Mouse (Mus musculus) C2C12 (cell line): ENCODE data around the gene Egln3.

Experiments used
- CEBPB ChIP-seq: IDR thresholded peaks from one replicate; pipeline ENCODE4 v1.6.1; 2011; ENCODE audit warnings: low read depth, mild to moderate bottlenecking, control low read depth, moderate library complexity
- CTCF ChIP-seq: IDR thresholded peaks from one replicate; pipeline ENCODE4 v1.5.1; 2011; ENCODE audit not compliant: control insufficient read depth, insufficient read depth, insufficient read length
- MYOG ChIP-seq: IDR thresholded peaks from one replicate; pipeline ENCODE4 v1.6.1; 2011; ENCODE audit not compliant: control insufficient read depth, insufficient read length; ENCODE audit errors: extremely low read depth

DNA sequence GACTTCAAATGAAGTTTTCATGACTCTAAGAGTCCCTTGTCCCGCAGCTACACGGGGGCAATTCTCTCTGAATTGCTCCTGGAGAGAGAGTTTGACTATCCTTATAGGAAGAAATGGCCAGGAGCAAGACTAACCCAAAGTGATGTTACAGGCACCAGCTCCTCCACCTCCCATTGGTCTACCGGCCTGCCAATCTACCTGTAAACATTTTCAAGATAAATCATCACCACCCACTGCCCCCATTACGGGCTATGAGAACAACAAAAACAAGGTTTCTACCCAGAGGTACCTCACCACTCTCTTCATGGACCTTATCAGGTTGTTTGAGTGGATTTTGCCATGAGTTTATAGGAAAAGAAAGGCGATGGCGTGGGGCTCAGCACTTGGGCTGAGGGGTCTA, 1.4 kb downstream of the Egln3 start:
- TF ChIP-seq CTCF (no peak), CEBPB (no peak), MYOG (no peak)
